Mouse (Mus musculus) heart, embryonic 12.5 days (tissue): ENCODE measurements around the gene Fam129c. TPM values are rescaled to one million over a fixed set of nuclear protein-coding genes. Genes with fewer than 3 reads are reported as not detected.

ENCODE experiments used
- microRNA-seq: library from miRNA; unstranded; fragments of <30 nt; microRNA quantifications from one replicate; pipeline ENCODE4, GENCODE M21; 2017
- polyA plus RNA-seq: library from polyadenylated mRNA; unstranded; fragments of >200 nt; fragmentation: Nextera tagmentation; extraction: Ambion mirVana; gene quantifications from 2 replicates; pipeline ENCODE4 v1.2.1, GENCODE M21; 2016

Fam129c gene
- polyA plus RNA-seq, 1 experiment from 2014 or later = 2.2 TPM

Small RNA genes within 50 kb of the gene (microRNA-seq; reads per million reads assigned to microRNA genes)
- gene Mir6769b = not detected

Other genes with a start within 250 kb of the Fam129c start
- 68.6 and 69.9 TPM in 2 replicates for gene Use1, start 230.8 kb upstream of the Fam129c start, polyA plus RNA-seq
- gene Ocel1, start 226.3 kb upstream of the Fam129c start, polyA plus RNA-seq = 5.5 and 5.7 TPM in 2 replicates
- 63.6 and 64.3 TPM in 2 replicates for gene Nr2f6, start 215.7 kb upstream of the Fam129c start, polyA plus RNA-seq
- 4.8 and 6.1 TPM in 2 replicates for gene Ushbp1, start 201.8 kb upstream of the Fam129c start, polyA plus RNA-seq
- 77.6 and 94.2 TPM in 2 replicates for gene Babam1, start 200.8 kb upstream of the Fam129c start, polyA plus RNA-seq
- 28.8 and 30.2 TPM in 2 replicates for gene Ankle1, start 191.6 kb upstream of the Fam129c start, polyA plus RNA-seq
- gene Abhd8, start 134.0 kb upstream of the Fam129c start, polyA plus RNA-seq = 35.4 and 36.7 TPM in 2 replicates
- 172 and 175 TPM in 2 replicates for gene Mrpl34, start 132.7 kb upstream of the Fam129c start, polyA plus RNA-seq
- 85.4 and 89.9 TPM in 2 replicates for gene Dda1, start 128.4 kb upstream of the Fam129c start, polyA plus RNA-seq
- gene Ano8, start 111.7 kb upstream of the Fam129c start, polyA plus RNA-seq = 2.7 and 3.8 TPM in 2 replicates
- 11.6 and 12.8 TPM in 2 replicates for gene Gtpbp3, start 109.5 kb upstream of the Fam129c start, polyA plus RNA-seq
- 184 and 202 TPM in 2 replicates for gene Plvap, start 85.9 kb upstream of the Fam129c start, polyA plus RNA-seq
- gene Ccdc194, start 71.9 kb upstream of the Fam129c start, polyA plus RNA-seq = 0.83 and 1.4 TPM in 2 replicates
- gene Bst2, start 60.2 kb upstream of the Fam129c start, polyA plus RNA-seq = 25.6 and 28.8 TPM in 2 replicates
- 51.8 and 53.4 TPM in 2 replicates for gene Mvb12a, start 54.7 kb upstream of the Fam129c start, polyA plus RNA-seq
- 0.28 and 0.58 TPM in 2 replicates for gene Tmem221, start 38.8 kb upstream of the Fam129c start, polyA plus RNA-seq
- gene Nxnl1, start 31.0 kb upstream of the Fam129c start, polyA plus RNA-seq = not detected in 2 replicates
- gene Slc27a1, start 28.8 kb upstream of the Fam129c start, polyA plus RNA-seq = 21.2 and 22.6 TPM in 2 replicates
- gene Pgls, start 5.5 kb upstream of the Fam129c start, polyA plus RNA-seq = 178 and 179 TPM in 2 replicates
- 60.7 and 61.4 TPM in 2 replicates for gene Colgalt1, start 13.3 kb downstream of the Fam129c start, polyA plus RNA-seq
- gene Unc13a, start 74.1 kb downstream of the Fam129c start, polyA plus RNA-seq = 0.47 and 0.64 TPM in 2 replicates
- 10.6 and 11.8 TPM in 2 replicates for gene Jak3, start 78.6 kb downstream of the Fam129c start, polyA plus RNA-seq
- 2.0 and 2.4 TPM in 2 replicates for gene Insl3, start 91.6 kb downstream of the Fam129c start, polyA plus RNA-seq
- 3.4 and 3.7 TPM in 2 replicates for gene B3gnt3, start 104.1 kb downstream of the Fam129c start, polyA plus RNA-seq
- 1.6 and 2.1 TPM in 2 replicates for gene Fcho1, start 128.1 kb downstream of the Fam129c start, polyA plus RNA-seq